Mouse (Mus musculus) liver, adult (tissue): Measurements from ENCODE around the gene Lsamp.

ENCODE experiments used
- GATA4 ChIP-seq: IDR thresholded peaks from 2 replicates; pipeline ENCODE4 v1.6.1; 2014; ENCODE audit warnings: mild to moderate bottlenecking, low read length; ENCODE audit not compliant: insufficient replicate concordance

Gene Lsamp

GRCm38 (mm10) chr16:41244711-41245110 is 1260.5 kb downstream of the Lsamp start:
- TF ChIP-seq GATA4, result no peak

GRCm38 (mm10) chr16:41258145-41259035 is 1274.2 kb downstream of the Lsamp start:
- no peak for TF ChIP-seq GATA4

DNA sequence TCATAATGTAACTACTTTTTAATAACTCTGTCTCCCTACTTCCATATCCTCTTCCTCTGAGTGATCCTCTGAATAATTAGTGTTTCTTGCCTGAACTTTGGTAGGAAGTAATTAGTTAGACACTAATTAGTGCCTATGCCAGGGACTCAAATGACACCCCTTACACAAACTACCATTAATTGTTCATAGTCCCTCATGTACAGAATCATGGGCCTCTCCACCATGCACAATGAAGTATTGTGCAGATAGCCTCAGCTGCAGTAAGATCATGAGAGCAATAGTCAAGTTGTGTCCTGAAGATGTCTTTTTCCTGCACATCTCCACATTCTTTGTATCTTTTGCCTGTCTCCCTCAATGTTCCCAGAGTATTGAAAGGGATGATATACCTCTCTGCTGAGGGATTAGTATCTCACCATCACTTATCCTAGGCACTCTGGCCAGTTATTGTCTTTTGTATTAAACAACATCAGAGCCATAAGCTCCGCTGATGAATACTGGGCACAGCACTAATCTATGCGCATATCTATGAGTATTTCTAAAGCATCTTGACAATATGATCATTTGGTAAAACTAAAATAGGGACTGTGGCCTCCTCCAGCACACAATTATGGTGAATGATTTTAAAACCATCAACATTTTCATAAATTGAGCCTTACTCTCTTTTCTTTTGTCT is 1292.0 kb downstream of the Lsamp start:
- no peak for TF ChIP-seq GATA4

GRCm38 (mm10) chr16:41317992-41318391 is 1333.8 kb downstream of the Lsamp start:
- no peak for TF ChIP-seq GATA4

DNA sequence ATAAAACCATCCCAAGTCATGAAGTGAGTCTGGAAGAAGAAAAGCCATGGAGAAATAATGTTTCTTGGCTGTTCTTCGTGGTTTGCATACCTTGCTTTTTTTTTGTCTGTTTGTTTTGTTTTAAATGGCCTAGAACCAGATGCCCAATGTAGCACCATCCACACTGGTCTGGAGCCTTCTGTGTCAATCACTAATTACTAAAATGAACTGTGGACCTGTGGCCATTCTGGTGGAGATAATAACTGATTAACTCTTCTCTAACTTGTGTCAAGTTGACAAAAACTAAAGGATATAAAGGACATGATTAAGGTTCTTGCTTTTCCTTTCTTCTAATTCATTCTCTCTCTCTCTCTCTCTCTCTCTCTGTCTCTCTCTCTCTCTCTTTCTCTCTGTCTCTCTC is 1359.3 kb downstream of the Lsamp start:
- no peak for TF ChIP-seq GATA4

GRCm38 (mm10) chr16:41365138-41365537 is 1381.0 kb downstream of the Lsamp start:
- no peak for TF ChIP-seq GATA4

DNA sequence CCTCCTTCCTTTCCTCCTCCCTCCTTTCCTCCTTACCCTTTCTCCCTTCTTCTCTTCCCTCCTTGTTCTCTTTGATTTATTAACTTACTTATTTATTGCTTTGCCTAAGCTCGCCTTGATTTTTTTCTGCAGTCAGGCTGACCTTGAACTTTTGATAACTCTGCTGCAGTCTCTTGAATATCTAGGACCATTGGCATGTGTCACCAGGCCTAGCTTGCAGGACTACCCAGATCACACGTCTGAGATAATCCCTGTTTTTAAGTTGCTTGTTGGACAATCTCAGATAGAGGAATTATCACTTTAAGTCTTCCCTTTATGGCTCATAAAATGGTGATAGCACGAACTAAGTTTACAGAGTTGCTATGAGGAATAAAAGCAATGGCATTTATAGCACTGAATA is 1399.5 kb downstream of the Lsamp start:
- TF ChIP-seq GATA4, result no peak

DNA sequence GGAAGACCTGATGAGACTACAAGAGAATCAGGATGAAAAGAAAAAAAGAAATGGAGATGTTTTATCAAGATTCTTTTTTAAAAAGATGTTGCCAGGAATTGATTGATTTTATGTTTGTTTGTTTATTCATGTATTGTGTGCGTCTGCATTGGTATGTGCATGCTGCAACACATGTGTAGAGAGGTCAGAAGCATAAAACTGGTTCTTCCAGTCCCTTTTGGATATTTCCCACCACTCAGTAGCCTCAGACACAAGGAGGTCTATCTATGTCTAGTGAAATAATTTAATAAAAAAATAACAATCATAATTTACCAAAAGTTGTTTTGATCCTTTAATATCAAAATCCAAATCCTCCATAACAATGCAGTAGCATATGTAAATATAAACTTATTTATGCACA is 1400.1 kb downstream of the Lsamp start:
- no peak for TF ChIP-seq GATA4

DNA sequence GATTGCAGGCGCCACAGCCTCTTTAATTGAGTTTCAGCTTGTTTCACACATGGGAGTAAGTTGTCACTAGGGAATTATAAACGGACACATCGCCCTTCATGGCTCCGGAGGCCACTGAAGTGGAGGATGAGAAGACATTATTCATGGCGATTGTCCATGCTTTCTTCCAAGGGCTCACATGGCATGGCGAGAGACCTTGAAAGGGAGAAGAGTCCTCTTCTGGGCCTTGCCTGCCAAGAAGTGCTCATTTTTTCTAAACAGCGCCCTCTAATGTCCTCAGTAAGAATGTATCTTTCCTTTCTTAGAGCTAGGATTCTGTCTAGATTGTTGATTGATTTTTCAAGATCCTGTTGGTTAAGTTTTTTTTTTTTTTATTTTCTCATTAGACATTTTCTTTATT is 1424.7 kb downstream of the Lsamp start:
- no peak for TF ChIP-seq GATA4

GRCm38 (mm10) chr16:41410671-41411070 is 1426.5 kb downstream of the Lsamp start:
- no peak for TF ChIP-seq GATA4

- TF ChIP-seq GATA4, result no peak
Measured at GRCm38 (mm10) chr16:41417363-41417762, 1433.2 kb downstream of the Lsamp start.

DNA sequence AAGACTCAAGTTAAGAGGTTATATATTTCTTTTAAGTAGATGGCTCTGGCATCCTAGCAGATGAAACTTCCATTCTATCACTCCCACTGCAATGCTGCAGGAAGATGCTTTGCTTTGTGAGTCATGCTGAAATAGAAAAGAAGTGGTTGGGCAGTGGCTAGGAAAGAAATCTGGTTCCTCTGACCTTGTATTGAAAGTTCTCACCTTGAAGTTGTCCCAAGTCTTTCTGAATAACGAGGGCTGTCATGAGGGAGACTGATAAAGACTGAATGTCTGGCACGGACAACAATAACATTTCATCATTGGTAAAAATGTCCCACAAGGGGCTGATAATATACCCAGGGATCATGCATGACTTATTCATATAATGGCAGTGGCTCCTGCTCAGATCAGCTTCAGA is 1483.2 kb downstream of the Lsamp start:
- TF ChIP-seq GATA4, result no peak

GRCm38 (mm10) chr16:41478694-41479093 is 1494.5 kb downstream of the Lsamp start:
- no peak for TF ChIP-seq GATA4

DNA sequence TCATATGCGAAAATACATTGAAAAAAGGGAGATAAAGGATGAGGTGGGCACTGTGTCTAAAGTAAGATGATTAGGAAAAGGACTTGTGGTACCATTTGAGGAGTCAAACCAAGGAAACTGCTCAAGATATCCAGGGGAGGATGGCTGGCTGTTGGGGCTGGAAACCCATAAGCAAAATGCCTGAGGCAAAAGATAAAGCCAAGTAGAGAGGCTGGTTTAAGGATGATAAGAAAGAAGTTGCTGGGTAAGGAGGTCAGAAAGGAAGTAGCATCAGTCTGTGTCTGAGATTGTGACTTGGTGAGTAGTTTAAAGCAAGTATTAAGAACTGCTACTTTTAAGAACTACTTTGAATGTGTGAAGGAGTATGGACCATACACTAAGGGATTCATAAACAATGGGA is 1497.7 kb downstream of the Lsamp start:
- no peak for TF ChIP-seq GATA4

- TF ChIP-seq GATA4, result no peak
Measured at GRCm38 (mm10) chr16:41510915-41511552, 1526.9 kb downstream of the Lsamp start.

DNA sequence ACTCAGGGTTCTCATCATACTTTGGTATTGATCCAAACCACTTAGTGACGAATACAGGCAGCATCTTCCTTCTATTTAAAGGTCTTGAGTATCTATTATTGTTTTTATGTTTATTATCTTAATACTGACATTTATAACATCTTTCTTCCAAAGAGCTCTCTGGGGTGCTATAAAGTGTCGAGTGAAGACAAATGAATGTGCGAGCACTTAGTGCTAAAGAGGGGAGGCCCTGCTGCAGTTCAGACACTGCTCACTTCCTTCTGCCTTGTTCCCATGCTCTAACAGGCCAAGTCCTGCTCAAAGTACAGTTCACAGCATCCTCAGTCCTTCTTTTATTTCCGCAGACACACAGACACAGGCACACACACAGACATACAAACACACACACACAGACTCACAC is 1537.4 kb downstream of the Lsamp start:
- TF ChIP-seq GATA4, result no peak
